Mouse (Mus musculus) c-Kit-positive CD71-positive TER-119-positive erythroid progenitor cells, embryonic 14.5 days (primary cell): ENCODE results near the gene Afap1l2.

Source experiments
- DNase-seq: peaks from one replicate; pipeline ENCODE4 v3.0.0-alpha.2; 2013; ENCODE audit warnings: low spot score

Afap1l2 gene

DNA sequence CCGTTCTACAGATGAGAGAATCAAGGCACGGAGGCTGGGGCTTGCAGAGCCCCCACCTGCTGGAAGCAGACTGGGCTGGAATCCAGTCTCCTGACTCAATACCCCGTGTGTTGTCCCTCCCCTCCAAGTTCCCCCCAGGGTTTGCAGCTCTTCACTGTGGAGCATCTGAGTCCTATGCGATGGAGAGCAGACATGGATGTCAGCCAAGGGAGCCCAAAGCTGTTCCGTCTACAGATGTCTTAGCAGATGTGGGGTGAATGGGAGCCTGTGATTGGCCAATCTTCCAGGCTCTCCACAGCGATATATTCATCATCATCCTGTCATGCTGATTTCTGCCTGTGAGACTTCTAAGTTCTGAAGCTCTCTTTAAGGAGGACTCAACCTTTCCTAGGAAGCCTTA lies 130.7 kb downstream of the Afap1l2 start:
- DNase-seq: no peak

DNA sequence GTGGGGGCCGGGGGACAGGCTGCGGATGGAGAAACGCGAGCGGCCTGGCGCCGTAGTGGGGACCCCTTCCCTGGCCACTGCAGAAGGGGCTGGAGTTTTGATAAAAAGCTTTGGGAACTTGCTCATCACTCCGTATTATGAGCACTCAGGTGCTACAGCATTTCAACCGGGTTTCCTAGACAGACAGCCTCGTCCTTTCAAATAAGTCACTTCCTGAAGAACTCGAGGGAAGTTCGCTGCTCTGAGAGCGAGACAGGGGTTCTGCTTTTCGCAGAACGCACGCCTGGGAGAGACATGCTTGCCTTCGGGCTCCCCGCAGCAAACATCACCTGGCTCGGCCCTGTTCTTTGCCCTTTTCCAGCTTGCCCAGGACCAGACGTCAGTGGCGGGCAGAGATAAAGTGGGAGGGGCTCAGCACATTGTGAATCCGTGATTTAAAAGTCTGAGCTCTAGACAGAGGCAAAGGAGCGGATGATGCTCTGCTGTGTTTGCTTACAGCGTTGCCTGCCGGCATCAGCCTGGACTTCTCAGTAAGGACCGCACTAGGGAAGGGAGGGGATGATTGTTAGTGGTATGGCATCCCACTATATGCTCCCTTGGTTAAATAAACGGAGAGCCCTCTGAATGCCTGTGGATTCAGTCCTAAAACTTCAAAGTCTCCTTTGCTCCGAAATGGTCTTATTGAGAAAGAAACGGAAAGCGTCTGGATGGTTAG lies 133.3 kb downstream of the Afap1l2 start:
- DNase-seq: no peak

DNA sequence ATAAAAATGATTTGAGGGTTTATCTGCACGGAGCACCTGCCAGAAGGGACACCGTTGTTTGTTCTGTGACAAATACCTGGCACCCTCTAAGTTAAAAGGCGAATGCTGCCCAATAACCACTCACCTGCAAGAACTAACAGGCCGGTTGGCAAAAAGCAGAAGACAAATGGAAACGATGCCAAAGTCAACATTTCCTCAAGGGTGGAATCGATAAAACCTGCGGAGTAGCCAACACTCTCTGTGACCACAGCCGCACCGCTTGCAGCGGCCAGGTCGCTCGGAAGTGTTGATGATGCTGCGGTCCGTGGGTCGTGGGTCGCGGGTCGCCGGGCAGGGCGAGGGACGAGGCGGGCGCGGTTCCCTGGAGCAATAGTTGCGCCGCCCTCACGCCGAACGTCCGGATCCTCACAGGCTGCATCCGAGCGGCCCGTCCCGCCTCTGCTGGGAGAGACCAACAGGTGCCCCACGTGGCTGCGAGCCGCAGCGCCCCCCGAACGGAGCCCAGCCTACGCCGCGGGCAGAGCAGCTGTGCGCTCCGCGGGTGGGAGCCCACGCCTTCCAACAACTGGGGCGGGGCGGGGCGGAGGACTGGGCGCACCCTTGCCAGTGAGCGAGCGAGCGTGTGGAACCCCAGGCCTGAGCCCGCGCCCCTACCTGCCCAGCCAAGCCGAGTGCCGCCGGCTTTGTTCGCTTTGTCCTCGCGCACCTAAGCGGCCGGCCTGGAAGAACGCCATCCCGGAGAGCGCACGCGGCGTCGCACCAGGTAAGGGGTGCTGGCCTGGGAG lies 134.0 kb downstream of the Afap1l2 start, which contains the start of gene Vwa2:
Gene Vwa2, plus strand, starts transcription at position 434 of the 785 bp plus-strand sequence.
- DNase-seq: no peak

DNA sequence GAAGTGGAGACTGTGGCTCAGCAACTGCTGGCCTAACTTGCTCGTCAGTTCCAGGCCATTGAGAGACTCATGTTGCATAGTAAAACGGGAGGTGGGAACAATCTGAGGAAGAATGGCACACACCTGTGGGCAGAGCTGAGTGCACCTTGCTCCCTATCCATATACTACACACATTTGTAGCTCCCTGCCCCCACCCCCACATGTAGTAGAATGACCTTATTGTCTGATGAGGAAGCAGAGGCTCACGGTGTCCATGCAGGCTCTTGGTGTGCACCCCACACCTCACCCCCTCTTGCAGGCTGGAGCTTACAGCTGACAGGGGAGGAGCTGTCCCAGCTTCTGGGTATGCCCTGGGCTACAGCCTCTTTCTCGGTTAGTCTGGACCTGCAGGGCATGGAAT lies 140.3 kb downstream of the Afap1l2 start:
- DNase-seq: no peak
